Mouse (Mus musculus) mature B cell (primary cell): ENCODE results near the gene Glrx2.

Experiments
- in situ Hi-C: fragments of 300-500 bp; cut with MboI; formaldehyde crosslinking; loops from 2 replicates; pipeline ENCODE4 v1.14.3; 2019

Gene Glrx2

GRCm38 (mm10) chr1:143742186-143742585, 26.0 kb downstream of the Glrx2 start:
- in situ Hi-C loops = no loop called here

GRCm38 (mm10) chr1:143745871-143746270, 29.7 kb downstream of the Glrx2 start:
- in situ Hi-C loops = no loop called here

- in situ Hi-C loops = no loop called here
These were observed 46.0 kb downstream of the Glrx2 start for GRCm38 (mm10) chr1:143762159-143762558.

- in situ Hi-C loops = no loop called here
These were observed 48.3 kb downstream of the Glrx2 start for GRCm38 (mm10) chr1:143764443-143764842.

GRCm38 (mm10) chr1:143765801-143766200, 49.7 kb downstream of the Glrx2 start:
- in situ Hi-C loops = no loop called here

- in situ Hi-C loops = no loop called here
These were observed 50.1 kb downstream of the Glrx2 start for GRCm38 (mm10) chr1:143766238-143766637.

- in situ Hi-C loops = no loop called here
These were observed 54.4 kb downstream of the Glrx2 start for GRCm38 (mm10) chr1:143770444-143771109.

GRCm38 (mm10) chr1:143773082-143773481, 56.9 kb downstream of the Glrx2 start:
- in situ Hi-C loops = no loop called here

GRCm38 (mm10) chr1:143773909-143774308, 57.8 kb downstream of the Glrx2 start:
- in situ Hi-C loops = no loop called here

GRCm38 (mm10) chr1:143776446-143777411, 60.6 kb downstream of the Glrx2 start, which contains the start of the genes Trove2 and Uchl5:
Gene Trove2 (minus strand): TSS chr1:143777068.
Gene Uchl5 (plus strand): TSS chr1:143777272.
- in situ Hi-C loops = no loop called here

- in situ Hi-C loops = no loop called here
These were observed 61.5 kb downstream of the Glrx2 start for GRCm38 (mm10) chr1:143777558-143778218.

GRCm38 (mm10) chr1:143788584-143789227, 72.6 kb downstream of the Glrx2 start:
- in situ Hi-C loops = no loop called here
